Mouse (Mus musculus) embryo, embryonic 11.5 days (tissue): ENCODE measurements around the gene Sox6.

Experiments
- DNase-seq: peaks from one replicate; pipeline ENCODE4 v3.0.0-alpha.2; 2012; ENCODE audit warnings: low read depth, low spot score

The Sox6 gene

DNA sequence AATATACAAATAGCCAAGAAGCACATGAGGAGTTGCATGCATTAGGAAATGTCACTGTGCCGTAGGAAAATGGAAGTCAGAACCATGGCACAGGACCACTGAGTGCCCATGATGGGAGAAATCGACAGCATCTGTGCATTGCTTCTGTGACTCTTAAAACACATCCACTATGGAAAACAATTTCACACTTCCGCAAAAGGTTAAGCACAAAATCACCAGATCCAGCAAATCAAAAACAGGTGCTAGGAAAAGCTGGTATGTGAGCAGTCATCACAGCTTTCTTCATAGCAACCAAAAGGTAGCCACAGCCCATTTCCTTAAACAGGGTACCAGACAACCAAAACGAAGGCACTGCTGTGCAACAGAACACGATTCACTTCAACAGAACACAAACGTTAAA, 52.9 kb downstream of the Sox6 start:
- peak; percentile 22 for DNase-seq

DNA sequence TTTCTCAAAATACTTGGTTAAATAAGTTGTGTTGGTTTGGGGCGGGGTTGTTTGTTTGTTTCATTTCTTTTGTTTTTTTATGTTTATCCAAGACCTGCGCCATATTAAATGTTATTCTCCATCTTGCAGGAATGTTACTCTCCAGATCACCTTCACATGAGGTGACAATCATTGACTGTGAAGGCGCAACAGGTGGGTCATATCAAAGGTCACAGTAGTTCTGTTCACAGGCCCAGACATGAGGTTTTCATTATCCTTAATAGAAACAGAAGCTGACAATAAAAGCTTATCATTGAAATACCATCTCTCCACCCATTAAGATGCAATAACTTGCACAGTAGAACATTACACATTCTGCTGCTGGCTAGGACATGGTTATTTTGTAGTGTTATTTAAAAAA, 54.5 kb downstream of the Sox6 start:
- DNase-seq = peak; percentile 9

DNA sequence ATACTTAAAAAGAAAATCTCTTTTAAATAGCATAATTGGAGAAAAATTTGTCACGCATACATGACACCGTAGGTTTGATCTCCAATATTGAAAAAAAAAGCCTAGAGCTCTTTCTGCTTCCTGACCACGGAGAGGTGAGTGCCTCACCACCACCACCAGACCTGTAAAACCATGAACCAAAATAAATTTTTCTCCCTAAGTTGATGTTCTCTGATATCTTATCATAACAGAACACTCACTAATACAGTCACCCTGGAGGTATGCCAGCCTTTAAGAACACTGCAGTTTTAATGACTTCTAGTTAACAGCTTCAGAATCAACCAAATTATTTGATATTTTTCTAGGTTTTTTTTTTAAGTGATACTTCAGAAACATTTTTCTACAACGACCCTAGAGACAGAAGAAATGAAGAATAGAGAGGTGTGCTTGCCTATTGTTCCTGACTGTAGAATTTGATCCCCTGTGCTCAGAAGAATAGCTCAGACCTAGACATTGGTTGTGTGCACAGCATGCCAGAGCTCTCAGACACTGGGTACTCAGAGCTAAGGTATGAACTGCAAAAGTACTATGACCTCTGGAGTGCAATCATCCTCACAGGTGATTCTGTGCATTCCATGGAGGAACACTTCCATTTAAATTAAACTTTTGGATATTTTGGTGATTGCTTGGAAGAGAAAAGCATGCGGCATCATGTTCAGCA, 58.6 kb downstream of the Sox6 start:
- DNase-seq = no peak

DNA sequence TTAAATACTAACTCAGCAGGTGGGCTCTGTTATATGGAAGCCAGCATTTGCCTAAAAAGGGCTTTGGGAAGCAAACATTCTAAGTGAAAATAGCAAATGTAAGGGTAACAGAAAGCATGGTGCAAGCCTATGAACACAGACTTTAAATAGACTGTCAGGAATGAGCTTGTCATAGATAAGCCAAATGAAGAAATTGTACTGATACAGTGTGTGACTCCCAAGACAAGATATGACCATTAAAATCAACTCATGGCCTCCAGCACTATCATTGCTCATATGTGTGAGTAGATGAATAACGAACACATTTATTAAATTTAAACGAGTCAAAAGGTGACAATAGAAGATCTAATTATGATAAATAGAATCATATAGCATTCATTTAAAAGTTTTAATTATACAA, 64.1 kb downstream of the Sox6 start:
- no peak for DNase-seq

DNA sequence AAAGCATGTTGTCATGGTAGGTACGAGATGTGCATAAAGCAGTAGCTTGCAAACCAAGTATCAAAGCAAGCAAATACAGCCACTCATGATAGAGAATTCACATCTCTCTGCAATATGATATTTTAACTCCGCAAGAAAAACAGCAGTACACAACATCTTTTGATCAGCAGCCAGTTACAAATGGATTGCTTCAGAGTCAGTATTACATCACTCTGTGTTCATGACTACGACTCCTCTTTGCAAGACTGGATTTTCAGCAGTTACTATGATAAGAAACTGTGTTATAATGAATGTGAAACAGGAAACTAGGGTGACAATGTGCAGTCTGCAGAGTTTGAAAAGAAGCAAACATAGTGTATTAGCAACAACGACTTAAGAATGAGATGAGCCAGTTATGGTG, 71.4 kb downstream of the Sox6 start:
- no peak for DNase-seq

DNA sequence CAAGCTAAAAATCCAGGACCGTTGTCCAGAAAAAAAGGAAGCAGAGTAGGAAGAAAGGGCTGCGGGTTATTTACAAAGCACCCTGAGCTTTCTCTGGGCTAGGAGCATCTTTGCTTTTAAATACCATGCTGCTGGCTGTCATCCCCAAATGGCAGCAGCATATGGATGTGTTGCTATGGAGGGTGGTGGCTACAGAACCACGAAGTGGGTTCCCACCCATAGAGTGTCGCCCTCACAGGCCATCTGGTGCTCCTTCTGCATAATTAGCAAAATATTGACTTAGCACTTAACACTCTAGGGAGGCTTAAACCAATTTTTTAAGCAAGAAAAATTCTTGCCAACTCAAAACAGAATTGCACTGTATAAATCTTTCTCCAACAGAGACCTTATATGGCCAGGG, 72.4 kb downstream of the Sox6 start:
- DNase-seq = no peak

DNA sequence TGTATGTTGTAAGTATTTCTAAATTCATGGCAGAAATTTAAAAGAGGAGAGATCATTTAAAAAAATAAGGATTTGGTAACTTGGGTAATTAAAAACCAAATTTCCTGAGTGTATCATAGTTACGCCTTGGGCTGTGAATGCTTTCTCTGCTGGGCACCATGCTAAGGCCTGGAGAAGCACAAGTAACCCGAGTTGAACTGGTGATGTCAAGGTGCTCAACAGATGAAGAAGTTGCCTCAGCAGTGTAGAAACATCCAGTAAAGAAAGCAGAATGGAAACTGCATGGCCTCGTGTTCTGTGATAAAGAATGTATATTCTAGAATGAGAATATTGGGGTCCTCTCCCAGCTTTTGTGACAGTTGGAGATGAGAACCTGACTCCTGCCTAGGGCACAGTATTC, 85.5 kb downstream of the Sox6 start:
- no peak for DNase-seq

DNA sequence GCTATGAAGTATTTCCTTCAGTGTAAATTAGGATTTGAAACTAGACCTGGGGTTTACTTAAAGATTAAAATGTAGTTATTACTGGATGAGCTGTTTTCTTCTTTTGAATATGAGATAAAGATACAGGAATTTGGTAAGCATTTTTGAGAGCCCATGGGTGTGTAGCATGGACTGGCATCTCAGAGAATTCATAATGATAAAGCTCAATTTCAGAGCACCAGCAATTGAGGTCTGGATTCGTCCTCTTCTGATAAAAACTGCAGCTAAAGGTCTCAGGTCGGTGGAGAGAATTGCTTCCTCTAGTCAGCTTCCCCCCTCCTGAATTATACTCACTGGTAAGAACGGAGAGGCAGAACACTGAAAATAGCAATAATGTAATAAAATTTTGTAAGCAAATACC, 86.4 kb downstream of the Sox6 start:
- DNase-seq = no peak

DNA sequence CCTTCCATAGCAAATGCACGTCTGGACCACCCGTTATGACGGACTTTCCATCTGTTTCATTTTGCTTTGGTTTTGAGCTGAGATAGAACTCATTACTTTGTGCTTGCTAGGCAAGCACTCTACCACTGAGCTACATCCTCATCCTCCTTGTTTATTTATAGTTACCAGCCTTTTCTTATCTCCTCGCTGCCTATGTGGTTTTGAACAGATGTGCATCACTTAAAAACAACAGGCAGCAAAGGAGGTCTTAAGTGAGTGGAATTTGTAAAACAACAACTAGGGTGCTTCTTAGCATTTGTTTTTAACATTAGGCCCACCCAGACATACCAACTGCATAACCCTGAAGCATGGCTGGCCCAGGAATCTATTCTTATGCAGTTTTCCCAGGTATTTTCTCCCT, 86.9 kb downstream of the Sox6 start:
- DNase-seq = no peak

DNA sequence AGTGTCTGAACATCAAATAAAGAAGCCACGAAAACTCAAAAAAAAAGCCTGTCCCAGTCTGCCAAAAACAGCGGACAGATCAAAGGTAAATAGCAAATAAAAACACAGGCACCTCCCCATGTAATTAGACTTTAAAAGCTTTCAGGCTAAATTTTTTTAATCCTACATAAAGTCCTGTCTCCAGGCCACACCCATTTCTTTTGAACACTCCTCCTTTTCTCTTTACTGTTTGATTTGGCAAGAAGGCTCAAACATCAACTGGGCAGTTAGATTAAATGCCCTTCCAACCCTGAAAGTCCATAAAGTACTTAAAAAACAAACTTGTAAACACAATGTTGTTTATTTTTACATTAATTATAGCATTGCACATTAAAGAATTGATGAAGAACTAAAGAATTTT, 90.7 kb downstream of the Sox6 start:
- DNase-seq = no peak

DNA sequence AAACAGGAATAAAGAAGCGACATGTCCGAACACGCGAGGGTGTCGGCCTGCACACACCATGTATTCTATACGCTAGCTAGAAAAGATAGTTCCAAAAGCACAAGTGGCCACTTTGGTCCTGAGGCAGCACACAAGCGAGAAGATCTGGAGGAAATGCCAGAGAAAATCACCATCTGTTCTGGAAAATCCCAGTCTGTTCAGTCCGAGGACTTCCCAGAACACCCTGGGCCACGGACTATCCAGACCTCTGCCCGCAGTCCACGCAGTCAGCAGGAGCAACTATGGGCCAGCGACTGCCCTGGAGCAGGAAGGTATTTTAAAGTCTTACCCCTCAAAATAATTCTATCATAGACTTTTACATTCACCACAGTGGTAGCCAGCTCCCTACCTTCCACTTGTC, 92.0 kb downstream of the Sox6 start:
- DNase-seq = no peak

DNA sequence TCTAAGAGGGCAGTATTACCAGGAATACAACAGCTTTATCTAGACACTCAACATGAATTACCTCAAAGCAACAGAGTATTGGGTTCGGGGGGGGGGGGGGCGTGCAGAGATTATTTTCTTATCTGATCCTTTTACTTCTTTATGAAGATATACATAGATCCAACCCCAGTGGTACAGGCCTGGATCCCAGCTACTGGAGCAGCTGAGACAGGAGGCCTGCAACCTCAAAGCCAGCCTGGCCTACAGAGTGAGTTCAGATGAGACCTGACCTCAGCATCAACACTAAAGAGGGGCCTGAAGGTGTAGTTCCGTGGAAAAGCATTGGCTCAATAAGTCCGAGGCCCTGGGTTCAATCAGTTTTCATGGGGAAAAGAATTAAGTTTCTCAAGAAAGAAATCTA, 93.1 kb downstream of the Sox6 start:
- DNase-seq = no peak

DNA sequence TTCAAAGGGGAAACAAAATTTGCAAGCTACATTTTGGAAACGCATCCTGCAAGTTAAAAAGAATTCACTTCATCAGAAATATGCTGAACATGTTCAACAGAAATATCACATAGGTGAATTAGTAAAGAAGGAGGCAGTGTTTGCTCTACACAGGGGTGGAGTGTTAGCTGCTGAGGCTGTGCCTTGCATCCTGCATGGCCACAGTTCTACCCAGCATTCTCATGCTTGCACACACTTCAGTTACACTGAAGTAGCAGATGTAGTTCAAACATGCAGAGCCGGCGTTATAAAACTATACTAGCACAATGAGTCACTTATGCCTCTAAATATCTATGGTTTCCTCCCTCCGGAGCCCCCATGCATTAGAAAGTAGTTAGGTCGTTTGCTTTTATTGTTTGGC, 94.3 kb downstream of the Sox6 start:
- DNase-seq = no peak

DNA sequence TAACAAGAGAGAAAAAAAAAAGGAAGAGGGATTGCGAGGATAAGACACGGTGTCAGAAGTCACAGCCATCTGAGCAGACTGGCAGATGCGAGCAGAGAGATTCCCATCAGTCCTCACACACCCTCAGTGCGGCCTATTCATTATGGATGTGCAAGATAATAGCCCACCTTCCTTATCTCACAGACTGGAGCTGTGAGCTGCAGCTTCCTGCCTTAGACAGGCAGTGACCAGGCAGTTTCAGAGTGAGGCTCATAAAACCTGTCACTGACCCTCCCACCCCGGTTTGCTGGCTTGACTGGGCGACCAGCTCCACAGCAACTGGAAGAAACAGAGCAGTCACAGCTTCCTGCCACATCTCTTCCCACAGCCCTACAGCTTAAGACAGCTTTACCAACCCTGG, 96.8 kb downstream of the Sox6 start:
- no peak for DNase-seq

DNA sequence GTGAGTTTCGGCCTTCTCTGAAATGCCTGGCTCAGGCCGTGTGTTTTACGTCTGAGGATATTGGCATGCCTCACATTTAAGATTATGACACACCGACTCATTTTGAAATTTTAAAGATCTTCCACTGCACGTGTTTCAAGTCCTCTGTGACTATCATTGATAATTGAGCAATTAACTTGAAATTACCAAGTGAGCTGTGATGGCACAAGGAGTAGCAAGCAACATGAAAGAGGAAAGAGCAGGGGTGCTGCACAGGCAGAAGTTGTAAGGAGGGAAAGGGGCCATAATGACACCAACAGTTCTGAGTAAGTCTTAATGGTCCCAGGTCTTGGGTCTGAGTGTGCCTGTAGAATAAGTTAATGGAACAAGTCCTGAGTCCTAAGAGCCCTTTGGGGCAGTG, 99.3 kb downstream of the Sox6 start:
- no peak for DNase-seq

DNA sequence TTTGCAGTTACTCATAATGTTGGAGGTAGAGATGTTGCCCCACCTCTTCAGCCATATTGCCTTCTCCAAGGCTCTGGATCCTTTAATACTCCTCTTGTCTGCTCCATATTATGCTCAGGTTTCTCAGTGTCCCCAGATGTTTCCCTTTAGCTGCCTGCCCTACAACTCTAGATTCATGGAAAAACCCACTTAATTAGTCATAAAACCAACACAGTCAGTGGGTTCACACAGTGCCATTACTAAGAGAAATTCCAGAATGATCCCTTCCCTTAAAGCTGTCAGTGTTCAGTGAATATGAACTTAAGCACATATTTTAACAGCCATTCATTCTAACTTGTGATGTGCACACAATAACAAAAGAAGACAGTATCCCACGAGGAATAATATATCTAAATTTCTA, 101.7 kb downstream of the Sox6 start:
- DNase-seq = no peak

DNA sequence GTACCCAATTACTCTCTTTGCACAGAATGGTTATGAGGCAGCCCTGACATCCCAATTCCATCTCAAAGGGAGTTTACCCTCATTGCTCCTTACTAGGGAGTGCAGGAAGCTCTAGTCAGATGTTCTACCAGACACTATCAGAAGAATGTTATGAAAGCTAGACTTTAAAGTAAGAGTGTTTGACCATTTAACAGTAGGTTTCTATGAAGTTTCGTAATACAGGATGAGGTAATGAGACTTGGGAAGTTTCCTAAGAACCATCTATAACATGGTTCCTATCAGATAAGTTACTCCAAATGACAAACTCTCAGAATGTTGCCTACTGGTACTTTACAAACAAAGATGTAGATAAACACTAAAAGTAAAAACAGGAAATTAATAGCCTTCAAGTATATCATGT, 123.3 kb downstream of the Sox6 start:
- DNase-seq = no peak

DNA sequence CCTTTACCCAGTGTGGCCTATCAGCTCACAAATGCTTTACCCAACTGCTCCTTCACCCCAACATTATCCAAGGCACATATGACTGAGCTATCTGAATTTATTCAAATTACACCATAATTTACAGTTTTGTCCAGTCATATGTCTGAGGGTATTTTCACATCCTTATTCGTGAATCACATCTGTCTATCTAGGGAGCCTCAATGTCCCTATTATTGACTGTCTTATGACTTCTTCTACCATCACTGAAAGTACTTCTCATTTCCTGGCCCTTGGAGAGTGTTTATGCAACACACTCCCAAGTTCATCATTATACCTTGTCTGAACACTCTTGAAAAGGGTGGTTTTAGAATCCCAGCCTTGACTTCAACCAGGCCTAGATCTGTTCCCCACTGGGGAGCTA, 128.3 kb downstream of the Sox6 start:
- DNase-seq = no peak

DNA sequence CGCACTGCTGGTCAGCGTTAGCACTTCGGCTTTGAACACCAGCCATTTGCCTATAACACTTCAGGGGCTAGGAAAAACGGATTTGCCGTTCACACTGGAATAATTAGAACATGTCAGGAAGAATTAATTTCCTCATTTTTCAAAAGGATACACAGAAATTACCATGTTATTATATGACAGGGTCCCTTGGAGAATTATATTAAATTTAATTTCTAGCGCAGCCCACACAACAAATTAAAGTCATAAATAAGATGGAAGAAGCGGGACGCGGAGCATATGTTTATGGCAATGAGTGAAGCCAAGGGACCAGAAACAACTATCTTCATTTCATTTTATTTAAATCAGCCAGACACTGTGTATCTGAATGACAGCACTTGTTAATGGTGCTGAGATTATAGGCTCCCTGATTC, 133.8 kb downstream of the Sox6 start:
- DNase-seq = no peak

DNA sequence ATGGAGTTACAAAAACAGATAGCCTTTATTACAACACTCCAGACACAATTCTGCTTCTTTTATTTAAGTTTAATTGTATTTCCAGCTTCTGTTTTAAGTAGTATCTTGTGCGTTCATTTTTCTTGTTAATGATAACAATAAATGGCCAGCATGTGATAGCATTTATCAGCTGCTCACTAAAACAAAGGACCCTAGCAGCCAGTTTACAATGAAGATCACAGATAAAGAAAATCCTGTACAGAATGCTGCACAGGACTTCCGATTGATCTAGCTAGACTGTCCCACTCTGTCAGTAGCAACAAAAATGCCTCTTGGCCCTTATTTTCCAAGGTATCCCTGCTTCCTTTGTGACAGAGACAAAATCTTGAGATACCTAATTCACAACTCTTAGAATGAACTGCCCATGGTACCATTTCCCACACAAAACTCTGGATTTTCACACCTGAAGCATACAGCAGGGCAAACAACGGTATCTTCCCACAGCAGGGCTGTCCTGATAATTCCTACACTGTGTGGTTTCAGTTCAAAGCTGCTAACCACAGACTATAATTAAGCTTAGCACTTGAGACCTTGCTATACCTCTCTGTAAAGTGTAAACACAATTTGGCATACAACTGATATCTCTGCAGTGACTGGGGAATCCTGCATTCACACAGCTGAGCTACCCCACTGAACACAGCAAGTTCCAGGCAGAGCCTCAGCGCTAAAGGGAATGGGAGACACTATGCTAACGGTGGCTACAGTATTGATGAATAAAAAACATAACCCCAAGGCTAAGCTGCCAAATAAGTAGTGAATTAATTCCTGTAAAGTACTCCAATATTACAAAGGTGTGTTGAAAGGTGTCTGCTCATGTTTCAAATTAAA, 134.4 kb downstream of the Sox6 start:
- DNase-seq = no peak

DNA sequence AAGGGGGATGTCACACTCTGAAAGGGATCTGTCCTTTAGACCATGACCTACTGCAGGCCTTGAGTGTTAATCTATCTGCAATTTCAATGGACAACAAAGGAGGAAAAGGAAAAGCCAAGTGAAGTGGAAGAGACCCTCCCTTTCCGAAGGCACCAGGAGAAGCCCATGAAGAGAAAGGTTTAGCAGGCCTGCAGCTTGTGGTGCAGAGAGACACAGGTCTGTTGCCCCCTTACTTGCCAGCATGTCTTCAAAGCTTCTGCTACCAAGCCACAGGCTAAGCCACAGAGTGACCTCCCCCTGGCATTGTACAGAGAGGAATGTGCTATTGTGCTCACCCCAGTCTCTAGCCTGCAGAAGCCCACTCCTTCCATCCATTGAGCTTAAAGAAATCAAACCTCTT, 135.2 kb downstream of the Sox6 start:
- DNase-seq = no peak

DNA sequence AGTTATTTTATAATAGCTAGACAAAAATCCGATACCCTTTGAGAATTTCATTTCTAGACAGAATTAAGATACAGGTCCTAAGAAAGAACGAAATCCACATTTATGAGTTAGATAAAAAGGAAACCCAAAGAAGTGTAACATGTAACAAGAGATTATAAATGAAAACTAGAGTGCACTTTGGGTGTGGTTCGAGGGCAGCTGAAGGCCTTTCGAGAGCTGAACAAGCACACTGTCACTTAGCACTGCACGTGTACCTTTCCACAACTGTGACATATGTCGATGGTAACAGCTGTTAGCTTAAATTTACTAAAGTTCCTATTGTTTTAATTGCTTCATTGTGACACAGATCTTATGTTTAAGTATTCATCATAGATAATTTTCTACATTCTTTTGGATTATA, 142.8 kb downstream of the Sox6 start:
- DNase-seq = no peak

DNA sequence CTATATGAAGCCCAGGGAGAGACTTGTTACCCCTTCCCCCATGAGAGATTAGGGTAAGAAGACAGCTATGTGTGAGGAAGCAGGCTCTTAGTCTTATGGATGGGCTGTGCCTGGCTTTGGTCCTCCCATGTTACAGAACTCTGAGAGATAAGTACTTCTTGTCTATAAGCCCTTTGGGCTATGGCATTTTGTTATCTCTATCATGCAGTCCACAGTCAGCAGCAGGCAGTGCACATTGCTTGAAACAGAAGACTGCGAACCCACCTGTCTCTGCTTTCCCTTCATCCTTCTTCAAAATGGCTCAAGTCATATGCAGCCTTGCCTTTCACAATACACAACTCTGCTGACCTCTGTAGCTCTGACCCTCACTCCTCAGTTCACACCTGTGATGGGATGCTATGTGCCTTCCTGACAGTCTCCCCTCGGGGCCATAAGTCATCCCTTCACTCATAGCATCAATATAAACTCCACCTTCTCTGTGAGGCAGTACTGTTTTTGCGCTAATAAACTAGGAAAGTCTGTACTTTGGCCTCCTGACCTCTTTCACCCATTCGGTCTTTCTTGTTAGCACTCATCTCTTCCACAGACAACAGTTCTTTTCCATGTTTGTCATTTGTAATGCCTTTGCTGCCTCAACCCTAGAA, 143.4 kb downstream of the Sox6 start:
- no peak for DNase-seq
